17 mouse cellular contexts compared by ENCODE assay signal in the genomic region with DNA sequence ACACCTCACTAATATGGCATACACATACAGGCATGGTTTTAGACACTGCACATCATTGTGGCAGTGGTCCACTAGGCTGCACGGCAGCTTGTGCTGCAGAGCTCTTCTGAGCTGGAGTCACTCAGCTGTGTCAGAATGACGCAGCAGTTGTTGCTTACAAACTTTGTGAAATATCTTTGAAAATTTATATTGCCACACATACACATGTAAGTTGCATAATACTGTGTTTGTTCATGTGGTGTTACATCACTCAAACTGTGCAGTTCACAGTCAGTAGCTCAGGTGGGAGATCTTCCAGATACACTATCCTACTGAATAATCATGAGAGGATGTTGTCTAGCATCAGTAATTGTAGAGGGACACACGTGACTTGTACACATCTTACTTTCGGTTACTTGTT. TPM values are rescaled to one million over a fixed set of nuclear protein-coding genes. Genes with fewer than 3 reads are reported as not detected.
DNase-seq lines count a peak whose midpoint lies in the region; ATAC-seq lines count a peak whose summit lies in the region.
"Had no signal": no experiment of that assay in that cellular context is flagged by ENCODE, and none has a peak within 500 bp of the region (broad histone marks: within the 10 kb centered on the region; RNA-seq: fewer than 3 reads in every experiment).

No protein-coding gene starts in this region.

- H3K4me1 ChIP-seq in heart, embryonic 12.5 days (replicated peaks) = peaks cover 4% of the 10 kb centered on the region
- H3K4me1 ChIP-seq in brown adipose tissue, adult 24 weeks (ENCODE audit: control insufficient read depth, insufficient read depth, insufficient read length, low read length) = no peaks in the 10 kb centered on the region
- peaks cover 3% of the 10 kb centered on the region; the same call in 1 of the 2 replicates for H3K4me1 ChIP-seq in liver, embryonic 16.5 days (ENCODE audit: control insufficient read depth, low read depth, low read length)
- H3K4me1 ChIP-seq in midbrain, embryonic 15.5 days = no peaks in the 10 kb centered on the region
- H3K4me1 ChIP-seq: neural tube, embryonic 13.5 days had no signal

- peaks cover 44% of the 10 kb centered on the region for H3K36me3 ChIP-seq in heart, embryonic 12.5 days
- no peaks in the 10 kb centered on the region; the same call in none of the 2 replicates for H3K36me3 ChIP-seq in liver, embryonic 16.5 days (ENCODE audit: control insufficient read depth, insufficient read depth)
- 0 out of 2 replicates have a peak, but pooled peaks cover 5% of the 10 kb centered on the region for H3K36me3 ChIP-seq in midbrain, embryonic 15.5 days (replicated peaks)

- H3K4me3 ChIP-seq in heart, embryonic 12.5 days = no peak overlapping the region
- H3K4me3 ChIP-seq in brown adipose tissue, adult 24 weeks (ENCODE audit: insufficient read depth, low read depth, low read length) = no peak overlapping the region
- H3K4me3 ChIP-seq in liver, embryonic 16.5 days (ENCODE audit: low read depth, low read length) = no peak overlapping the region
- H3K4me3 ChIP-seq in midbrain, embryonic 15.5 days = no peak overlapping the region
- H3K4me3 ChIP-seq: left cerebral cortex, adult 2 months; neural tube, embryonic 13.5 days had no signal

- H3K4me2 ChIP-seq in heart, embryonic 12.5 days = no peak overlapping the region
- no peak overlapping the region for H3K4me2 ChIP-seq in liver, embryonic 16.5 days (ENCODE audit: low read depth, low read length)
- no peak overlapping the region for H3K4me2 ChIP-seq in midbrain, embryonic 15.5 days
- H3K4me2 ChIP-seq: lung, embryonic 14.5 days; neural tube, embryonic 13.5 days had no signal

- ATAC-seq in heart, embryonic 12.5 days (ENCODE audit: insufficient number of reproducible peaks, low FRiP score) = peak; percentile 64
- ATAC-seq in liver, embryonic 16.5 days (ENCODE audit: low read depth) = peak; percentile 74
- ATAC-seq in neutrophil, adult 5-6 weeks (ENCODE audit: extremely low read depth, insufficient number of reproducible peaks, low FRiP score, poor library complexity, severe bottlenecking) = peak; percentile 90
- ATAC-seq in midbrain, embryonic 15.5 days (replicated peaks) = no peak

- no peaks in the 10 kb centered on the region for H3K9me3 ChIP-seq in heart, embryonic 12.5 days (replicated peaks)
- H3K9me3 ChIP-seq in liver, embryonic 16.5 days (replicated peaks; ENCODE audit: control insufficient read depth, low read length) = no peaks in the 10 kb centered on the region
- no peaks in the 10 kb centered on the region for H3K9me3 ChIP-seq in midbrain, embryonic 15.5 days
- H3K9me3 ChIP-seq: neural tube, embryonic 13.5 days had no signal

- no peaks in the 10 kb centered on the region for H3K27me3 ChIP-seq in heart, embryonic 12.5 days (replicated peaks)
- H3K27me3 ChIP-seq in liver, embryonic 16.5 days (ENCODE audit: control insufficient read depth, insufficient read depth, low read depth, low read length) = no peaks in the 10 kb centered on the region
- H3K27me3 ChIP-seq in midbrain, embryonic 15.5 days (replicated peaks) = no peaks in the 10 kb centered on the region
- H3K27me3 ChIP-seq: neural tube, embryonic 13.5 days had no signal

- intact Hi-C loops in heart, postnatal 10 days (cut with DNase I) = no loop called here

- no peak overlapping the region for H3K9ac ChIP-seq in heart, embryonic 12.5 days
- H3K9ac ChIP-seq in liver, embryonic 16.5 days (ENCODE audit: low read depth, low read length) = no peak overlapping the region
- H3K9ac ChIP-seq in midbrain, embryonic 15.5 days = no peak overlapping the region
- H3K9ac ChIP-seq: lung, embryonic 14.5 days; neural tube, embryonic 13.5 days had no signal

- WGBS in heart, embryonic 12.5 days = 92% methylated on average over 4 of the region's 4 CpGs
- 66% methylated on average over 4 of the region's 4 CpGs for WGBS in liver, embryonic 16.5 days (ENCODE audit: insufficient replicate concordance)
- WGBS in midbrain, embryonic 15.5 days = 91% methylated on average over 4 of the region's 4 CpGs

- H3K27ac ChIP-seq in heart, embryonic 12.5 days (ENCODE audit: poor library complexity, severe bottlenecking) = no peak overlapping the region
- 0 out of 2 replicates have a peak overlapping the region, but pooled peaks have one; percentile 36 for H3K27ac ChIP-seq in brown adipose tissue, adult 24 weeks (replicated peaks; ENCODE audit: low read depth, low read length)
- no peak overlapping the region for H3K27ac ChIP-seq in liver, embryonic 16.5 days (ENCODE audit: low read length)
- no peak overlapping the region for H3K27ac ChIP-seq in midbrain, embryonic 15.5 days
- H3K27ac ChIP-seq: left cerebral cortex, adult 2 months; neural tube, embryonic 13.5 days; stomach, postnatal 0 days had no signal

- no peak for DNase-seq in heart, postnatal 10 days
- DNase-seq in ovary, postnatal 36 days (ENCODE audit: low spot score) = no peak
- DNase-seq in testis, postnatal 14 days (ENCODE audit: low spot score) = no peak
- DNase-seq: cerebellum, adult 11-12 months; heart, postnatal 36 days; kidney, postnatal 4 days; lung, embryonic 14.5 days; midbrain, embryonic 14.5 days; spleen, adult 18-20 months had no signal

RNA-seq across cellular contexts. Expression of gene Ubap1, which starts 19.4 kb away (rescaled TPM):
- polyA plus RNA-seq in heart, embryonic 12.5 days (2016; fragmentation: Nextera tagmentation; extraction: Ambion mirVana) = 53.3 and 55.9 TPM in 2 replicates
- total RNA-seq in heart, postnatal 10 days (2021) = 10 to 100 TPM; 38.9 to 43.5 TPM
- polyA plus RNA-seq in brown adipose tissue, adult 24 weeks (2012; ENCODE audit: insufficient read depth, insufficient read length, missing spikeins) = 52.4 and 56.3 TPM in 2 replicates
- 32.8 and 36.8 TPM in 2 replicates for polyA plus RNA-seq in liver, embryonic 16.5 days (2015; fragmentation: Nextera tagmentation; extraction: Ambion mirVana)
- 75.4 and 94.9 TPM in 2 replicates for total RNA-seq in neutrophil, adult 5-6 weeks (2017)
- 65.2 and 73.8 TPM in 2 replicates for polyA plus RNA-seq in midbrain, embryonic 15.5 days (2015; fragmentation: Nextera tagmentation; extraction: Ambion mirVana)

RNA-seq across cellular contexts. Expression of gene Dcaf12, which starts 53.5 kb away (rescaled TPM):
- polyA plus RNA-seq in heart, embryonic 12.5 days (2016; fragmentation: Nextera tagmentation; extraction: Ambion mirVana) = 47.0 and 47.3 TPM in 2 replicates
- 10 to 100 TPM; 40.6 to 44.9 TPM for total RNA-seq in heart, postnatal 10 days (2021)
- polyA plus RNA-seq in brown adipose tissue, adult 24 weeks (2012; ENCODE audit: insufficient read depth, insufficient read length, missing spikeins) = 15.5 and 18.8 TPM in 2 replicates
- 79.7 and 87.8 TPM in 2 replicates for polyA plus RNA-seq in liver, embryonic 16.5 days (2015; fragmentation: Nextera tagmentation; extraction: Ambion mirVana)
- 83.2 and 88.3 TPM in 2 replicates for total RNA-seq in neutrophil, adult 5-6 weeks (2017)
- polyA plus RNA-seq in midbrain, embryonic 15.5 days (2015; fragmentation: Nextera tagmentation; extraction: Ambion mirVana) = 82.3 TPM in 2 replicates
